Mouse (Mus musculus) mature B cell (primary cell): Measurements from ENCODE around the gene Crabp2.

Source experiments
- in situ Hi-C: fragments of 300-500 bp; cut with MboI; formaldehyde crosslinking; loops from 2 replicates; pipeline ENCODE4 v1.14.3; 2019

The Crabp2 gene

GRCm38 (mm10) chr3:87984094-87984493 lies 35.6 kb downstream of the Crabp2 start:
- in situ Hi-C loops = no loop called here

- in situ Hi-C loops = no loop called here
Measured at GRCm38 (mm10) chr3:87985505-87986320, 37.2 kb downstream of the Crabp2 start.

- in situ Hi-C loops = no loop called here
Measured at GRCm38 (mm10) chr3:87986868-87987267, 38.4 kb downstream of the Crabp2 start.

- in situ Hi-C loops = no loop called here
Measured at GRCm38 (mm10) chr3:87987633-87988032, 39.2 kb downstream of the Crabp2 start.

GRCm38 (mm10) chr3:87988068-87988467 lies 39.6 kb downstream of the Crabp2 start:
- in situ Hi-C loops = no loop called here

- in situ Hi-C loops = no loop called here
Measured at GRCm38 (mm10) chr3:87989935-87990334, 41.5 kb downstream of the Crabp2 start.

GRCm38 (mm10) chr3:87993436-87993835 lies 45.0 kb downstream of the Crabp2 start:
- in situ Hi-C loops = no loop called here

- in situ Hi-C loops = no loop called here
Measured at GRCm38 (mm10) chr3:87995331-87995730, 46.9 kb downstream of the Crabp2 start.

GRCm38 (mm10) chr3:87996401-87996800 lies 47.9 kb downstream of the Crabp2 start:
- in situ Hi-C loops = no loop called here

GRCm38 (mm10) chr3:87996971-87997614 lies 48.6 kb downstream of the Crabp2 start:
- in situ Hi-C loops = no loop called here

GRCm38 (mm10) chr3:87998747-87999146 lies 50.3 kb downstream of the Crabp2 start:
- in situ Hi-C loops = no loop called here

- in situ Hi-C loops = no loop called here
Measured at GRCm38 (mm10) chr3:87999243-87999895, 50.9 kb downstream of the Crabp2 start.

- in situ Hi-C loops = no loop called here
Measured at GRCm38 (mm10) chr3:88000181-88000580, 51.7 kb downstream of the Crabp2 start, which contains the start of gene Bcan. Gene Bcan (minus strand): TSS chr3:88000230.

- in situ Hi-C loops = no loop called here
Measured at GRCm38 (mm10) chr3:88000816-88001595, 52.5 kb downstream of the Crabp2 start.

- in situ Hi-C loops = no loop called here
Measured at GRCm38 (mm10) chr3:88002291-88002976, 54.0 kb downstream of the Crabp2 start.
